Mouse (Mus musculus): ENCODE measurements around the gene Nox4.

Gene Nox4

GRCm38 (mm10) chr7:87245856-87246579 is at the start of gene Nox4:
Gene Nox4 (plus strand): TSS chr7:87246096.
- peak in 1 of 2 experiments; percentile 31 for DNase-seq

DNA sequence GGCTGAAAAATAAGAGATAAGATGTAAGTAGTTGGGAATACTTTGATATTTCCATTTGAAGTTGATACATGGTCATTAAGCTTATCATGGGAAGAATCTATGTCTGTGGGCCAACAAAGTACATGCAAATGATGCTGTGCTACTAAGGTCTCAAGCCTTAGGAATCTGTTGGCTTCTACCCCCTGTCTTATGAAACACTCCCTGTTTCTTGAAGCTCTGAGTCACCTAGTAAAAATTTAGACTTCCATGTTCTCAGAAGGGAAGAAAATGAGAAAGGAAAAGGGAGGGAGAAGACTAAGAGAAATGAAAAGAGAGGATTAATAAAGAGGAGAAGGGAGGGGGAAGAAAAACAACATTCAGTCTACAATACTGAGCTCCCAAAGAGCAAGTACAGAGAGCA is 41.1 kb upstream of the Nox4 start:
- DNase-seq, result no peak

DNA sequence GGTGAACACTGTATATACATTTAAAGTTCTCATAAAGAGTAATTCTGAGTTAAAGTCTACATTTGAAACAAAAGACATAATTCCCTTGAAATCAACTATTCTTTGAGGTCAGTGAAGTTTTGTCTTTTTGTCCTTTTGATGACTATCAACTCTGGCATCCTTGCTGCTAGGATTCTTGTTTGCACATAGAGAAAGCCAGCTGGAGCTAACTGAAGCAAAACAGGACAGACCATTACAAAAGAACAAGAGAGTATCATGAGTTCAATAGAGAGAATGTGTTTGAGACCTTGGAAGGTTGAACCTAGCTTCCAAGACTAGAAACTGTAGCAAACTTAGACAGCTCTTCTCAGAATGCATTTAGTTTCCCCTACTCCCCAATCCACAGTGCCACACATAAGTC is 24.2 kb upstream of the Nox4 start:
- no peak for DNase-seq

GRCm38 (mm10) chr7:87222751-87223150 is 23.1 kb upstream of the Nox4 start:
- no peak for DNase-seq

- peak in 1 of 2 experiments; percentile 54 for DNase-seq
Measured at GRCm38 (mm10) chr7:87225617-87226016, 20.3 kb upstream of the Nox4 start.

DNA sequence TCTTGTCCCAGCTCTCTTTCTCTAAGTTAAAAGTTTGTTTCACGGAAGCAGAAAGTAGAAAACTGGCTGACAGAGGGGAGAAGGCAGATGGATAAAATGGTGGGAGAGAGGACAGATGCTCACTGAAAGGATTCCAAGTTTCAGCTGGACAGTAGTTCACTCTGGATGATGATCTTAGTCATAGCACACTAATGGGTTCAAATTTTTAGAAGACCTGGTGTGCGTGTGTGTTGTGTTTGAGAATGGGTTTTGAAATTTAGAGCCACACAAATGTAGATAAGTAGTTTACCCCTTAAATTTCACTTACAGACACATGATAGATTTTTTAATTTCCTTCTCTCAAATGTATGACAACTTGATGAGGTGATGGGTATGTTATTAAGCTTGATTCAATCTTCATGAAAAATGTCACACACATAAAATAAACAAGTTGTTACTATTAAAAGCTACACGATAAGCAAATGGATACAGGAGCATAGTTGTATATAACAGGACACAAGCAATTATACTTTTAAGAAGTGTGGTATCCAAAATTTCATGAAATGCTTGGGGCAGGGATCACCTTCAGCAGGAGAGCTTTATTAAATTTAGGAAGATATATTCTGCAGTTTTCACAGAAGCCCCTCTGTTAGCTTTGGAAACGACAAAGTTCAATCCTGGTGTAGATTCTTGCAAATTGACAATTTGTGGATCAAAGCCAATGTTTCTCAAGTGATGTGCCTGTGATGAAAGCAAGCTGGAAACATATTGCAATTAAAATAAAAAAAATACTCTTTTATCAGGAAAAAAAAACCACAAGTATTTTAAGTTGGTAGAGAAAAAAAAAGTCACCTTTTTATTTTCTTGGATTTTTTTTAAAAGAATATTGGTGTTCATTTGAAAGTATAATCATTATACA is 18.6 kb upstream of the Nox4 start:
- DNase-seq, result no peak

- DNase-seq, result no peak
Measured at GRCm38 (mm10) chr7:87229502-87229901, 16.4 kb upstream of the Nox4 start.

DNA sequence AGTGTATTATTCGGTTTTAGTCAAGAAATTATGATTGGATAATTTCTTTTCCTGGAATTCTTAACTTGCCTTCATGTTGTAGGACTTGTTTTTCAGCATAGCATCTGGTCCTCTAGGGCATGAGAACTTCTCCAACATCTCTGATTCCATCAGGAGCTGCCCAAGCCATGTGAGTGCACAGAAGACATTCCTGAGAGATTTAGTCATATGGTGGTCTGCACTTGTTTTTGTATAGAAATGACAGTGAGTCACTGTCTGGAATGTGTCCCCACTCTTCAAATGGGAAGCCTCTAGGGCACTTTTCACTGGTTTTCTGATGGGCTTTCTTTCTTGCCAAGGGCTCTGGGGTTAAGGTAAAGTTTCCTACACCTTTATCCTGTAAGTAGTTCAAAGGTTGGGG is 4.8 kb upstream of the Nox4 start:
- no peak for DNase-seq

GRCm38 (mm10) chr7:87246580-87246934 is 661 bp downstream of the Nox4 start:
- peak; percentile 77 for DNase-seq

DNA sequence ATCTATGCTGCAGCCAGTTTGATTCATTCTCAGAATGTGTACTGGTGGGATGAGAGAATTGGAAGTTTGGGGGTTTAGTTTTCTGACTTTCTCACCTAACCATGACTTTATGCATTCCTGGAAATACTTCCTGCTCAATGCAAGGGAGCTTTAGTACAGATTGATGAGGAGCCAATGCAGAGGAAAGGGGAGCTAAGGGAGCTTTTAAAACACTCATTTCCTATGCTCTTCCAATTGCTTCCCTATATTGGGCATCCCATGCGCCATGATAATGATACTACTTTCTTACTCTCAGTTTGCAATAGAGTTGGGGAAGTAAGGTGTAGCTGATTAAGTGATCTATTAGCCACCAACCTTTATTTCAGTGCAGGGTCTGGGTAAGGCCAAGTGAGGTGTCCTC is 1.0 kb downstream of the Nox4 start:
- no peak for DNase-seq

DNA sequence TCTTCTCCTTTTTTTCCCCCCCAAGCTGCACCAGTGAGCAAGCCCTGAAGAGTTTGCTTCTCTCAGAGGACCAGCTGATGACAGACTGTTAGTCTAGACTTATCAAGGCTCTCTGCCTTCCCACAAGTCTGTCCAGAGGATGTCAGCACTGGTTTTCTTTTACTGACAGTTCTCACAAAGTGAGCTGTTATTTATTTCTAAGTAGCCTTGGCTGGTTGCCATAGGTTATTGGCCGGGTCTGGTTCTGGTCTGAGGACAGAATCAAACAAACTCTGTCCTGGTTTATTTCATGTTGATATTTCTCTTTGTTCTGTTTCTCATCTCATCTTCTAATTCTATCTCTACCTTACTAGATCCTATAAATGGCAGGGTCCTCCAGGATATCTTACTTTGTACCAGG is 2.0 kb downstream of the Nox4 start:
- peak; percentile 65 to 68 for DNase-seq

DNA sequence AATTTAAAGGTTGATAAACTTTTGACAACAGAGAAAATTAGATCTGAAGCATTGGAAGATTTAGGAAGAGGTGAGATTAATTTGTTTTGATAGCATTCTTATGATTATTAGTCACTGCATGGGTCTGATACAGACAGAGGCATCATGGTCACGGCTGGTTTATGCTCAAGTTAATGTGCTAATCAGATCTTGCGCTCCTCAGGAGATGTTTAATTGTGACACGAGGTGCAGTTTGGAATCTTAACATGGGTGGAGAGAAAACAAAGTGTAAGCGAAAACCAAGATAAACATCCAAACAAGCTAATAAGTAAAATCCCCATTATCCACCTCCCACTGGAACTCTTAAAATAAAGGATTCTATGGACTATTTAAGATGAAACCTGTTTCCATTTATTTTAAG is 6.2 kb downstream of the Nox4 start:
- peak; percentile 36 to 37 for DNase-seq

- DNase-seq, result peak; percentile 13 to 43
Measured at GRCm38 (mm10) chr7:87277225-87277624, 31.3 kb downstream of the Nox4 start.

DNA sequence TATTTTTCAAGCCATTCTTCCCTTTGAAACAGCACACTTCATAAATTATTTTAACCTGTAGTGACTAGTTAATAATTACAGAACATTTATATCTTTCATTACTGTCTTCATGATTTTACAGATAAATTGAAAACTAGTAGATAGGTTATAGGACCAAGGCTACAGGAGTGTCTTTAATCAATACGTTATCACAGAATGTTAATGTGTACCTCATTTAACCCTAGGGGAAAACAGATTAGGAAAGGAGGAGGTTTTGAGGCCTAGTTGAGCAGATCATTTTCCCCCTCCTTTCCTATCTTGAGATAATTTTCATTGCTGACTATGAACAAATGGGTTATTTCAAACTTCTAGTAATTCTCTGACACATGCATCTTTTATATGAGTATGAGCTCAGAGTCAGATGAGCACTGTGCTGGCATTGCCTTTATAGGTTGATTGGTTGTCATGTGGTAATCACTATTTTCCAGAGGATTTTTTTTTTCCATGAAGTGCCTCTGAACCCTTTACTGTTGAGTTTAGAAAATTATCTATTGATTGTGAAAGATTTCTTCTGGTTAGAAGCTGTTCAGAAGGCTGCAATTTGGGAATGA is 57.9 kb downstream of the Nox4 start:
- no peak for DNase-seq

GRCm38 (mm10) chr7:87321571-87321970 is 75.7 kb downstream of the Nox4 start:
- no peak for DNase-seq

GRCm38 (mm10) chr7:87322085-87322484 is 76.2 kb downstream of the Nox4 start:
- DNase-seq, result no peak

DNA sequence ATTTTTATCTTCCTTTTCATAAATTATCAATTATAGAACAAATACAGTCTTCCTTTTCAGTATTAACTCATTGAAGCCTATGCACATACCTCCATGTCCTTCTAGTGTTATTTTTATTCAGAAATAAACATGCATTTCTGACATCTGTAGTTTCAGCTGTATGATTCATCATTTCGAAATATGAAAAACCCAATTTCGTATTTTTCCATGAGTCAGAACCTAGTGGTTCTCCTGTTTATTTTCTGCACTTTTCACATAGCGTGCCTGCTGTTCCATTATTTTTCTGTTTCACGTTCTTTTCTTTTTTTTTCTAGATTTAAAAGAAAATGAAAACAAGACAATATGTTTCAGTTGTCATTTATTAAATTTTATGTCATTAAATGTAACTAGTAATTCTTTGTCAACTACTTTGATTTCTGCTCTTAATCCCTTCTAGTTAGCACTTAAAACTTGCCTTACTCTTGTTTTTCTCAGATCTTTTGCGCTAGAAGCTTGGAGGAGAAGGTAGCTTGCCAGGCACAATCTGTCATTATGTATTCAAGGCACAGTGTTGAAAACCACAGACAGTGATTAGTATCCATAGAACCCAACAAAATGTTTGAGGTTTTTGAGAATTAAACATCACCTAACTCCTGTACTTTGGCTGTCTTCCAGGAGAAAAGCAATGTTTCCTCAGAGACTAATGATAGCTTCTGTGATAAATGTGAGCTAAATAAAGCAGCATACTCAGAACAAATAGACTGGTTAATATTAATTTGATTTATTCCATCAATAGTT is 85.1 kb downstream of the Nox4 start:
- DNase-seq, result no peak

DNA sequence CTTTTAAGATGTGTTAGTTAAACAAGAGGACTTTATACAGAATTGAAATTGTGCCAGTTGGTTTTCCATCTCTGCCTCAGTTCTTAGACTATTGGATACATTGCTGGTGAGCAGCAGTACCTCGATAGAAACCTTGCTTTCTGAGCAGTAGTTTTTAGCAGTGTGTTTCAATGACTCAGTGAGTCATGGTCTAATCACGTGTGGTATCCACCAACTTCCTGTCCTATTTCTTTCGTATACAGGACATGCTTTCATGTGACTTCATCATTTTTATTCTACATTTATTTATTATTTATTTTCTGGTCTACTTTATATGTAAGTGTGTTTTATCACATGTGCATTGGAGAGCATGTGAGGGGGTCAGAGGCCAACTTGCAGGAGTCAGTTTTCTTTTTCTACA is 99.7 kb downstream of the Nox4 start:
- no peak for DNase-seq

- DNase-seq, result no peak
Measured at GRCm38 (mm10) chr7:87352818-87353217, 106.9 kb downstream of the Nox4 start.

- no peak for DNase-seq
Measured at GRCm38 (mm10) chr7:87367834-87368233, 121.9 kb downstream of the Nox4 start.

DNA sequence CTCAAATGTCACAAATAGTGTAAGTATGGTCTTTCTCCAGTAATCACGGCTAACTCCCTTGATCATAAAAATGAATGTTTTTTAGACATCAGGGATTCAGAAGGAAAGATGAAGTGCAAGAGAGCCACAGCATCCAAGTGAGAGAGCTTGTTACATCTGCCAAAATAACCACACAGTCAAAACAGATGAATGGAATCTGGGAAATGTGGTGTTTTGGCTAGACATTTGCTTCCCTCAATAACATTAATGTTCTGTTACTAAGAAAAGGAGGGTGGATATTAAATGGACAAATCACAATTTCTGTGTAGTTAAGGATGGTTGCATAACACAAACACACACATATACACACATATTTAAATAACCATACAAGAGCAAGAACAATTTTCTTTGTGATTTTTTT is 123.2 kb downstream of the Nox4 start:
- no peak for DNase-seq

- DNase-seq, result no peak
Measured at GRCm38 (mm10) chr7:87370789-87371188, 124.9 kb downstream of the Nox4 start.

- DNase-seq, result peak in 1 of 2 experiments; percentile 14
Measured at GRCm38 (mm10) chr7:87371316-87371715, 125.4 kb downstream of the Nox4 start.

All from kidney, adult 8-10 months (tissue).